Mouse (Mus musculus) forebrain, embryonic 12.5 days (tissue): Measurements from ENCODE around the gene Dock9. TPM values are rescaled to one million over a fixed set of nuclear protein-coding genes. Genes with fewer than 3 reads are reported as not detected.

Experiments used
- ATAC-seq: fragments of 200-750 bp; cut with Nextera tagmentation; 2 replicates; pipeline ENCODE4 v1.8.0; 2017; ENCODE audit warnings: moderate TSS enrichment; ENCODE audit not compliant: low FRiP score
- H3K27ac ChIP-seq: fragments of 300-500 bp; sonication (generic); 2 replicates; pipeline ENCODE4 v1.5.1; 2016; ENCODE audit warnings: mild to moderate bottlenecking
- H3K27me3 ChIP-seq: fragments of 300-500 bp; sonication (generic); 2 replicates; pipeline ENCODE4 v1.6.1; 2016; ENCODE audit warnings: mild to moderate bottlenecking
- H3K36me3 ChIP-seq: fragments of 300-500 bp; sonication (generic); replicated peaks from 2 replicates; pipeline ENCODE4 v1.6.1; 2016; ENCODE audit warnings: mild to moderate bottlenecking
- H3K4me1 ChIP-seq: fragments of 300-500 bp; sonication (generic); 2 replicates; pipeline ENCODE4 v1.6.1; 2016
- H3K4me2 ChIP-seq: fragments of 300-500 bp; sonication (generic); 2 replicates; pipeline ENCODE4 v1.6.1; 2016; ENCODE audit warnings: mild to moderate bottlenecking, moderate library complexity
- H3K4me3 ChIP-seq: fragments of 300-500 bp; sonication (generic); replicated peaks from 2 replicates; pipeline ENCODE4 v1.5.1; 2016; ENCODE audit warnings: mild to moderate bottlenecking
- H3K9ac ChIP-seq: fragments of 300-500 bp; sonication (generic); 2 replicates; pipeline ENCODE4 v1.6.1; 2016; ENCODE audit warnings: mild to moderate bottlenecking
- H3K9me3 ChIP-seq: fragments of 300-500 bp; sonication (generic); 2 replicates; pipeline ENCODE4 v1.6.1; 2016
- WGBS: fragments of 180-500 bp; shearing (Covaris S2); methylation state at CpG from one replicate; pipeline ENCODE4 v1.1.7; 2016; 5-methylcytosine and 5-hydroxymethylcytosine counted together
- polyA plus RNA-seq: library from polyadenylated mRNA; unstranded; fragments of >200 nt; fragmentation: Nextera tagmentation; extraction: Ambion mirVana; gene quantifications from 2 replicates; pipeline ENCODE4 v1.2.1, GENCODE M21; 2016

The Dock9 gene
- polyA plus RNA-seq, 1 experiment from 2014 or later = 4.8 TPM

- WGBS = 92% methylated on average over 12 of the region's 12 CpGs
- no peak overlapping the region for H3K27ac ChIP-seq
Observed at GRCm38 (mm10) chr14:121787430-121787829, 10.2 kb downstream of the Dock9 start.

DNA sequence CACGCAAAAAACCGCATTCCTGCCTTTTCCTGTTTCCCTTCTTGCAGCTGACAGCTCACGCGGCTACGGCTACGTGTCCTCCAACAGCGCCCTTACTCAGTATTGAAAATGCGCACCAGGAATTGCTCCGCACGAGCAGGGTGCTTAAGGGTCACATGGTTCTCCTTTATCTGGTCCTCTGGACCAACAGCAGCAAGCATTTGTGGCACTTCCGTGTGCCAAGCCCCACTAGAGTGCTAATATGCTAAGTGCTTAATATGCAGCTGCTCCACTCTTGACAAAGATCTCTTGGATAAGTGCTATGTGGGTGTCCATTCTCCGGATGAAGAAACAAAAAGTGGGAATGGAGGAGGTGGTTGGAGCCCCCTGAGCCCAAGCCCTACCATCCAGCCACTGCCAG, 10.7 kb downstream of the Dock9 start:
- no peak overlapping the region for H3K27ac ChIP-seq
- ATAC-seq = no peak
- no peaks in the 10 kb centered on the region for H3K27me3 ChIP-seq
- no peak overlapping the region for H3K4me3 ChIP-seq
- H3K36me3 ChIP-seq = no peaks in the 10 kb centered on the region
- no peaks in the 10 kb centered on the region for H3K4me1 ChIP-seq
- no peak overlapping the region for H3K9ac ChIP-seq
- no peak overlapping the region for H3K4me2 ChIP-seq
- WGBS = 90% methylated on average over 12 of the region's 12 CpGs
- no peaks in the 10 kb centered on the region for H3K9me3 ChIP-seq

More at GRCm38 (mm10) chr14:121787430-121787829, 10.2 kb downstream of the Dock9 start:
- no peaks in the 10 kb centered on the region for H3K36me3 ChIP-seq
- H3K4me2 ChIP-seq = no peak overlapping the region
- H3K27me3 ChIP-seq = no peaks in the 10 kb centered on the region
- no peak for ATAC-seq
- no peak overlapping the region for H3K4me3 ChIP-seq
- H3K9ac ChIP-seq = no peak overlapping the region
- H3K4me1 ChIP-seq = no peaks in the 10 kb centered on the region
- no peaks in the 10 kb centered on the region for H3K9me3 ChIP-seq

DNA sequence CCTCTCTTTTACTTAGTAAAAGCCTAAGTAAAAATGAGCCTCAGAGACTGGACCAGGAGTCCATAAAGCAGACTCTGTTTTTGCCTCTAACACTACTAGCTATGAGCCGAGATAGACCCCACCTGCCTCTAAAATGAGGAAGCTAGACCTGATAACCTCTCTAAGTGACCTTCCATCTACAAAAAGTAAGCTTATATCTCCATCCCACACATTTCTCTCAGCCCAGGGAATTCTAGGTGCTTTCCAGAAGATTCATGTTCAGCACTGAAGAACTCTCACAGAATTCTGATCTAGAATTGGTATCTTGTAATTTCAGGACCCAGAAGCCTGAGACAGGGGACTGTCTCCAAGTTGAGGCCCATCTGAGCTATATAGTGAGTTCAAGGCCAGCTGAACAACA, 12.2 kb downstream of the Dock9 start:
- no peaks in the 10 kb centered on the region for H3K36me3 ChIP-seq
- H3K9ac ChIP-seq = no peak overlapping the region
- no peaks in the 10 kb centered on the region for H3K4me1 ChIP-seq
- H3K4me2 ChIP-seq = no peak overlapping the region
- H3K27ac ChIP-seq = no peak overlapping the region
- no peak for ATAC-seq
- H3K9me3 ChIP-seq = no peaks in the 10 kb centered on the region
- no peaks in the 10 kb centered on the region for H3K27me3 ChIP-seq
- no peak overlapping the region for H3K4me3 ChIP-seq
- 87% methylated on average over 1 of the region's 1 CpGs for WGBS

GRCm38 (mm10) chr14:121780942-121781531, 16.6 kb downstream of the Dock9 start:
- no peak overlapping the region for H3K9ac ChIP-seq
- 63% methylated on average over 12 of the region's 12 CpGs for WGBS
- H3K36me3 ChIP-seq = no peaks in the 10 kb centered on the region

GRCm38 (mm10) chr14:121780144-121780913, 17.3 kb downstream of the Dock9 start:
- H3K27ac ChIP-seq = 0 out of 2 replicates have a peak overlapping the region, but pooled peaks have one; percentile 13
- no peak overlapping the region for H3K4me3 ChIP-seq
- no peak overlapping the region for H3K9ac ChIP-seq
- no peaks in the 10 kb centered on the region for H3K36me3 ChIP-seq
- no peak for ATAC-seq
- no peaks in the 10 kb centered on the region for H3K27me3 ChIP-seq
- H3K4me1 ChIP-seq = no peaks in the 10 kb centered on the region
- no peaks in the 10 kb centered on the region for H3K9me3 ChIP-seq
- H3K4me2 ChIP-seq = no peak overlapping the region
- WGBS = 81% methylated on average over 11 of the region's 11 CpGs

More at GRCm38 (mm10) chr14:121780942-121781531, 16.6 kb downstream of the Dock9 start:
- Histone ChIP-seq H3K4me2 (no peak overlapping the region), H3K4me1 (no peaks in the 10 kb centered on the region), H3K9me3 (no peaks in the 10 kb centered on the region), H3K27ac (no peak overlapping the region), H3K27me3 (no peaks in the 10 kb centered on the region), H3K4me3 (no peak overlapping the region)
- ATAC-seq = no peak

DNA sequence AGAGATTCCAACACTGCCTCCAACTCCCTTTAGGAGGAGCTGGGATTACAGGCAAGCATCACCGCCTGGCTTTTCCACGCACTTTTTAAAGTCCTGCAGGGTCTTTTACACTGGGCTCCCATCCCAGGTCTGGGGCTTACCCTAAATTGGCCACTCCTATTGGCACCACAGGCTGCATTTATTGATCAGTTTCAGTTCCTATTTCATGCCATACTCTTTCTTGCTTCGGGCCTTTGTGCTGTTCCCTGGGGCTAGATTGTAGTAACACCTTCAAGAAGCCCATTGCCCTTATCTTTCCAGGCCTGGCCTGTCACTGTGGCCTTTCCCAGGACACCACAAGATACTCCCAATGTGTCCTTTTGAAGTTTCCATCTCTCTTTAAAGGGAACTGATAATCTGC, 18.0 kb downstream of the Dock9 start:
- Histone ChIP-seq H3K9me3 (no peaks in the 10 kb centered on the region), H3K4me1 (no peaks in the 10 kb centered on the region), H3K27ac (no peak overlapping the region), H3K4me3 (no peak overlapping the region), H3K27me3 (no peaks in the 10 kb centered on the region), H3K4me2 (no peak overlapping the region), H3K9ac (no peak overlapping the region), H3K36me3 (no peaks in the 10 kb centered on the region)
- ATAC-seq = no peak
- WGBS = 90% methylated on average over 3 of the region's 3 CpGs

DNA sequence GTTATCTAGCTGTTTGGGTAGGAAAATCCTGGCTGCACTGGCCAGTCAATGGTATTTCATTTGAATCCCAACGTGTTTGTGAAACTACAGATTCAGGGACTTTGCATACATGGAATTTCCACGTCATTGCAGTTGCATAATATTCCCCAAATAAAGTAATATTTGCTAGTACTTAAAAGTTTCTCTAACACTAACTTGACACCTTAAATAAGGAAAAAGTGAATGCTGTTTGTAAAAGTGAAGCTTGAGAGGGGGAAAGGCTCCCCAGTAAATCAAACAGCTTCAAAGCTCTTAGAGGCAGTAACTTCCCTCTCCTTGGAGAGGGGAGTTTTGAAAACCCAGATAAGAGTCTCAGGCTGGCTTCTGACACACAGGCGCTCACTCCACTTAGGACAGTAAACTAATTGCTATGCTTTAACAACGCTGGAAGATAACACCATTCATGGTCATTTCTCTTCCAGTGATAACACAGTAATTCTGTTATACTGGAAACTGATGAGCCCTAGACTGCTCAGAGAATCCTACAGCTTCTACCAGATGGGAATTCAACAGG, 20.3 kb downstream of the Dock9 start:
- Histone ChIP-seq H3K9me3 (no peaks in the 10 kb centered on the region), H3K27ac (no peak overlapping the region), H3K4me2 (no peak overlapping the region), H3K36me3 (no peaks in the 10 kb centered on the region), H3K9ac (no peak overlapping the region), H3K4me3 (no peak overlapping the region), H3K4me1 (no peaks in the 10 kb centered on the region), H3K27me3 (no peaks in the 10 kb centered on the region)
- WGBS = 91% methylated on average over 4 of the region's 4 CpGs
- no peak for ATAC-seq

GRCm38 (mm10) chr14:121776749-121777148, 20.9 kb downstream of the Dock9 start:
- 88% methylated on average over 4 of the region's 4 CpGs for WGBS
- Histone ChIP-seq H3K9ac (no peak overlapping the region), H3K9me3 (no peaks in the 10 kb centered on the region), H3K27ac (no peak overlapping the region), H3K4me1 (no peaks in the 10 kb centered on the region), H3K27me3 (no peaks in the 10 kb centered on the region), H3K4me3 (no peak overlapping the region), H3K36me3 (no peaks in the 10 kb centered on the region), H3K4me2 (no peak overlapping the region)
- no peak for ATAC-seq

DNA sequence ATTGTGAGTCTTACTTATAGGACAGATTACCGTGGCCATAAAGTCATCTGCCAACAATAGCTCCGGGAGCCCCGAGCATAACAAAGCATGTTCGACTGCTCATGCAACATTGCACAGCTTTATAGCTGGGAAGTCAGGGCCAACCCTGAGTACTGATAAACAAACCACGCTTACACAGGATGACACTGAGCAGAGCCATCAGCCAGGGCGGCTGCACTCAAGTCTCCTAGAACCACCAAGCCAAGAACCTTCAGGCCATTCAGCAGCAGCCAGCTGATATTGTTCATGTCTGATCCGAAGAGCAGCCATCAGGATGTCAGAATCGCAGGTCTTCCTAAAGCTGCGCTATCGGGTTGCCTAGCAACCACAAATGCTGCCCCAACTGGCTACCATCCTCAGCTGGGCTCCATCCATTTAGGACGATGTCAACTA, 35.6 kb downstream of the Dock9 start:
- H3K4me2 ChIP-seq = no peak overlapping the region

DNA sequence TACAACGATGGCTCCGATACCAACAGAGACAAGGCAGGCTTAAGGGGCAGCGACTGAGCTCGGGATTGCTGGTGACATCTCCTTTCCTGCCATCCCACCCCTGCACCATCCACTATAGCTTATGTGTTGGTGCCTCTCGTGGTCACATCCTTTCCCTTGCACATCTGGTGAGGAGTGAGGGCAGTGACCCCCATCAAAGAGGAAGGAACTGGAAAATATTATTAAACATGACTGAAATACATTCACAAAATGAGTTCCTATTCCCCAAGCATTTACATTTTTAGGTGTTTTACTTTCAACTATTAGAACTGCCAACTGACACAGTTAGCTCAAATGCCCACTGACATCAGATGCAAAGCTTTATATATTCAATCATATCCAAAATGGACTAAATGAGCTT, 37.2 kb downstream of the Dock9 start:
- Histone ChIP-seq H3K4me3 (no peak overlapping the region), H3K27ac (no peak overlapping the region), H3K4me1 (peaks cover 8% of the 10 kb centered on the region; the same call in 1 of the 2 replicates), H3K36me3 (no peaks in the 10 kb centered on the region), H3K4me2 (no peak overlapping the region), H3K9me3 (no peaks in the 10 kb centered on the region), H3K9ac (no peak overlapping the region), H3K27me3 (no peaks in the 10 kb centered on the region)
- WGBS = 91% methylated on average over 5 of the region's 5 CpGs
- ATAC-seq = no peak

More for the DNA sequence above, 35.6 kb downstream of the Dock9 start:
- Histone ChIP-seq H3K4me1 (peaks cover 8% of the 10 kb centered on the region; the same call in 1 of the 2 replicates), H3K27ac (no peak overlapping the region), H3K36me3 (no peaks in the 10 kb centered on the region), H3K4me3 (no peak overlapping the region), H3K9ac (no peak overlapping the region), H3K9me3 (no peaks in the 10 kb centered on the region), H3K27me3 (no peaks in the 10 kb centered on the region)
- 71% methylated on average over 11 of the region's 11 CpGs for WGBS
- peak; percentile 46; the same call in 1 of the 2 replicates for ATAC-seq

DNA sequence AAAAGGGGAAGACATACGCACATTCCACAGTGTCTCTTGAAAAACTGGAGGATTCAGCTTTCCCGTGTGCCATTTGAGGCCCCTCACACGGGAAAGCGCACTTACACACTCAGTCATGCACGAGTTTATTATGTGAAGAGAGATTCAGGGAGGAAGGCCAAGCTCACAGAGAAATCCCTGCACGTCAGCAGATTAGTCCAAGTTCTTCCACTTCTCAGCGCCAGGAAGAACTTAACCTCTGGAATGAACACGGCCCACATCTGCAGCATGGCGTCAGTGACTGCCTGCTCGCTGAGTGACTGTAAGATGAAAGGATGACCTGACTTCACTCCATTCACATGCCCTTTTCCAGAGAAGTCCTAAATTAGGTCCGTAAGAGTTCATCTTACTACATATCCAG, 43.5 kb downstream of the Dock9 start:
- Histone ChIP-seq H3K9me3 (no peaks in the 10 kb centered on the region), H3K4me2 (no peak overlapping the region), H3K36me3 (no peaks in the 10 kb centered on the region), H3K27me3 (no peaks in the 10 kb centered on the region), H3K27ac (no peak overlapping the region), H3K4me1 (no peaks in the 10 kb centered on the region), H3K9ac (no peak overlapping the region), H3K4me3 (no peak overlapping the region)
- 55% methylated on average over 11 of the region's 11 CpGs for WGBS
- ATAC-seq = no peak

DNA sequence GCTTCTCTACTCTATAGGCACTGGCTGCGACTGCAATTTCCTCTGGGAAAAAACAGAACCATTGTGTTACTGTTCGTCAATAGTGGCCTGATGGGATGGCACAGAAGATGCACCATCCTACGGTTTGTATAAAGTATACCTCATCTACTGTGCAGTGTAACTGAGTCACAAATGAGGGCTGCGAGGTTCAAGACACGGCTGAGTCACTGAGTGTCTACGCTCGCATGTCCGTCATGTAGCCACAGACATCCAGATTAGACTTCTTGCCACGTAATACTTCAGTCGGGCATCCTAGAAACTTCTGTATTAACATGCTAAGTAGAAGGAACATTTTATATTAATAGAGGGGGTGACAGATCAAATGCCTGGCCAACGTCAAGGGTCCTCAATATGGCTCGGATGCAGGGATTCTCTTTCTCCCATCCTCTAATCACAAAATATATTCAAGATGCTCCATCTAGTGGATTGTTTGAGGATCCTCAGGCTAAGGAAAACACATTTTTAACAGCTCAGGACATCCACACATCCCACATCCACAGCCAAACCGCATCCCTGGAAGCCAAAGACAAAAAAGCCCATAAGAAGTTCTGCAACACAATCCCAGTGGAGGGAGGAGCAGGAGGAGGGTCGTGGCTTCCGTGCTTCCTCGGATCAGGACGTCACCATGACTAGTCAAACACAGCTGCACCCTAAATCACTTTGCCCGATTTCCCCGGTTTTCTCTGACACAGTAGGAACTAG, 44.8 kb downstream of the Dock9 start:
- H3K9ac ChIP-seq = no peak overlapping the region
- no peak overlapping the region for H3K4me2 ChIP-seq
- H3K36me3 ChIP-seq = no peaks in the 10 kb centered on the region
- H3K9me3 ChIP-seq = no peaks in the 10 kb centered on the region
- ATAC-seq = no peak
- H3K4me3 ChIP-seq = no peak overlapping the region
- no peaks in the 10 kb centered on the region for H3K4me1 ChIP-seq
- WGBS = 72% methylated on average over 19 of the region's 19 CpGs
- no peak overlapping the region for H3K27ac ChIP-seq
- H3K27me3 ChIP-seq = no peaks in the 10 kb centered on the region
